Mouse (Mus musculus) testis, adult 2 months (tissue): ENCODE results near the gene Vcpkmt.

ENCODE experiments used
- CTCF ChIP-seq: fragments of 200-500 bp; IDR thresholded peaks from 2 replicates; pipeline ENCODE4 v1.5.1; 2012; ENCODE audit warnings: low read depth, mild to moderate bottlenecking, inconsistent platforms, low read length, moderate library complexity; ENCODE audit not compliant: control insufficient read depth, insufficient read depth, insufficient replicate concordance
- POLR2A ChIP-seq: fragments of 200-500 bp; IDR thresholded peaks from 2 replicates; pipeline ENCODE4 v1.6.1; 2012; ENCODE audit warnings: low read depth, mild to moderate bottlenecking, inconsistent platforms, low read length, moderate library complexity; ENCODE audit not compliant: control insufficient read depth

DNA sequence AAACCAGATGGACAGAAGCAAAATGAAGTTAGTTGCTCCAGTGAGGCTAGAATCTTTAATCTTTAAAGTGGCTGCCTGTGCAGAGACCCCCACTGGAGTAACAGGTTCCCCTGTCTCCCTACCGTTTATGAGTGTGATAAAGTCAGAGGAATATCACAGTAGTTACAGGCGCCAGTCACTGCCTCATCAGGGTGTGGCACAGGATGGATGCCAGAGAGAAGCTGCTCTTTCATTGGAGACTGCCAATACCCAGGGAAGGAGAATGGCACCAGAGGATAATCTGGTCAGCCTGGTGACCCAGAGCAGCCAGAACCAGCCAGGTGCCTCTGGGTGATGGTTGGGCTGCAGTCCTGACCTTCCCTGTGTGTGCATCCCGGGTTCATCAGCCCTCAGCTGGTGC lies 14.6 kb downstream of the Vcpkmt start:
- TF ChIP-seq POLR2A (no peak), CTCF (no peak)
